Mouse (Mus musculus): ENCODE results near the gene Ang. TPM values are rescaled to one million over a fixed set of nuclear protein-coding genes. Genes with fewer than 3 reads are reported as not detected.
A peak's percentile ranks its signal among the peaks of the same experiment; 100 is the strongest.

The Ang gene
- total RNA-seq (2021) = 1 to 10 TPM; 3.1 TPM
- long read RNA-seq, experiment 1 = 0 reads
- long read RNA-seq, experiment 2 = 0 reads

DNA sequence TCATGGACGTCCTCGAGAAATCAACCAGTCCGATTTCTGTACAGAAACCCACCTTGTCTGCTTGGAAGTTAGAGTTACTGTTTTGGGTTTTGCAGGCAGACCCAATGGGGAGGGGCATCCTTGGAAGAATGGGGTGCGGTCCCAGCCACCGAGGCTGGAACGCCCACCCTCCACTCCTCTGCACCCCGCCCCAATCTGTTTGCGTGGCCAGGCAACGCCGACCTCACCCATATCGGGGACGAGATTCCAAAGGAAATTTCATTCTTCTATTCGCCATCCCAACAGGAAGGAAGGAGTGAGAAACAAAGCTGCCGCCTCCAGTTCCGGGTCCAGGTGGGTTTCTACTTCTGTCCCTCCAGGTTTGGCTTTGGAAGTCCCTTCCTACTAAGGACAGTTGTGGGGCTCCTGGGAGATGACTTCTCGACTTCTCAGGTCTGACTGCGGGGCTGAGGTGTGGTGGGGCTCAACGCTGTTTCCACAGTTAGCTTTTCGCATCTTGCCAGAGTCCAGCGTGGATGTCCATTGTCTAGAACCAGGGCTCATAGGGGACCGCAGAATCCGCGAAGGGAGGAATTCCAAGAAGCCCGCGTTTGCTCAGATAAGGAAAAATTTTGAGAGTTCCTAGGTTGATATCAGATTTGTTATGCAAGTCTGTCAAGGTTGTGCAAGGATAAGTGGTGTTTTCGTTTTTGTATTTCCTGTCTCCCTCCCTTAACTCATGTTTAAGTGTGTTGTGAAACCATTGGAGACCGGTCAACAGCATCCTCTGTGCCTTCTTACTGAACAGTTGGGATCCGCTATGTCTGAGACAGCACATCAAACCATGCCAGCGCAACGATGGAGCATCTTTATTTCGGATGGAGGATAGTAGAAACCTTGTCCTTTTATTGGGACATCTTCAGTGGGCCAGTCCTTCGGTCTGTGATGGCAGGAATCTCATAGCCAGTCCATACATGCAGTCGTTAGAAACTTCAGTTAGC is at the start of gene Ang, which contains the start of gene Rnase4:
Gene Ang (plus strand): TSS at position 230 of the 980 bp plus-strand sequence.
Gene Rnase4 (plus strand): TSS at position 157 of the 980 bp plus-strand sequence.
- peak; percentile 59 to 73 for DNase-seq
- intact Hi-C loops (cut with DNase I) = no loop called here

DNA sequence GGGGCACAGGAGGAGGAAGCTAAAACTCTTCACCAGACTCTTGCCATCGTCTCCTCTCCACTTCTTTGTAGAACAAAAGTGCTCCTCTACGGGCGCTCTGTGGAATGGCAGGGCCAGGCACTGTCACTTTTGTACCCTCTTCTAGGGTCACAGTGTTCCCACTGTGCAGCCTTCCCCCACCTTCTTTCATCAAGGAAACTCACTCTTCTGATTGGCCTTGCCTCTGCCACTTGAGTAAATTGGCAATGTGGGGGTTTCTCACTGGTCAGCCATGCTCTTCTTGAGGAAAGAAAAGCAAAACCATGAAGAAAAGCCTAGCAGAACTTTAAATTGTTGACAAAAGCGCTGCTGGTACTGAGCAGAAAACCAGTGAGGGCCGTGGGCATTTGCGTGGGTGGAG is 49.2 kb upstream of the Ang start, which contains the start of gene Rnase9:
Gene Rnase9 (minus strand): TSS at position 101 of the 400 bp plus-strand sequence.
- intact Hi-C loops (cut with DNase I) = no loop called here
- DNase-seq = no peak

DNA sequence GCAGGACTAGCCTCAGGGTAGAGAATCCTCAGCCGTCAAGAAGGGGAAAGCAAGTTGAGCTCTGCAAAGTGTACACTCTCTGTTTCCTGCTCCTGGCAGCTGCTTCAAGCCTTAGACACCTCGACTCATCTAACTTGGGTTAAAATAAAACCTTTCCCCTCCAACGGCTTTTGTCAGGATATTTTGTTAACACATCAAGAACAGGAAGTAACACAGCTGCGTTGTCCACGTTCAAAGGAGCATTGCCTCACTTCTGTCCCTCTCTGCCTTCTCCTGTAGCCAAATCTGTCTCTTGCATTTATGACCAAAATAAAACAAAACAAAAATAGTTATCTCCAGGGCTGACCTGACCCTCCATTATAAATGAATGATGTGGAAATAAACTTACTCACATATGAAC is 43.1 kb upstream of the Ang start:
- intact Hi-C loops (cut with DNase I) = no loop called here
- DNase-seq = no peak

DNA sequence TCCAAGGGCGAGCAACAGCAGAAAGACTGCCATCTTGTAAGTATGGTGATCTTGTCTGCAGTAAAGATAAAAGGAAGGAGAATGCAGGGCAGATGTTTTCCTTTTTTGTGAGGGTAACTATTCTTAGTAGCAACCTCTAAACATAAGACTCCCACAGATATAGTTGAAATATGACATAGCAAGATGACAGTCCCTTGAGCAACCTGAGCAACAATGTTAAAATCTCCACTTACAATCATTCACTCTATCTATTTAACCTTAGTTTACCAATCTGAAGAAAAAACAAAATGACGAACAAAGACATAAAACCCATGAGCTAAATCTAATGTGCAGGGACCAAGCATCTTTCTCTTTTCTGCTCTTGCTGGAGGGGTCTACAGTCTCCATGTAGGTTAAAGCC is 40.9 kb upstream of the Ang start, which contains the start of gene Rnase11:
Gene Rnase11 (minus strand): TSS at position 101 of the 400 bp plus-strand sequence.
- no peak for DNase-seq
- intact Hi-C loops (cut with DNase I) = no loop called here

DNA sequence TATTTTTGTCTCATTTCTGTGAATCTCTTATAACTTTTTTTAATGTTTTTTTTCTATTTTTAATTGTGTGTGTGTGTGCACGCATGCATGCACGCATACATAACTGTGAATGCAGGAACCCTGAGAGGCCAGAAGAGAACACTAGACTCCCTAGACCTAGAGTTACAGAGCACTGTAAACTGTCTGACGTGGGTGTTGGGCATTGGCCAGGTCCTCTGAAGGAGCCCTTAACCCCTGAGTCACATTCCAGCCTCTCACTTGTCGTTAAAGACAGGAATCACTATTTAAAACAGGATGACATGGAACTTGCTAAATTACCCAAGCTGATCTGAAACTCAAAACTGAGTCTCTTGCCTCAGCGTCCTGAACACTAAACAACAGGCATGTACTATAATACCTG is 39.0 kb upstream of the Ang start:
- intact Hi-C loops (cut with DNase I) = no loop called here
- DNase-seq = no peak

DNA sequence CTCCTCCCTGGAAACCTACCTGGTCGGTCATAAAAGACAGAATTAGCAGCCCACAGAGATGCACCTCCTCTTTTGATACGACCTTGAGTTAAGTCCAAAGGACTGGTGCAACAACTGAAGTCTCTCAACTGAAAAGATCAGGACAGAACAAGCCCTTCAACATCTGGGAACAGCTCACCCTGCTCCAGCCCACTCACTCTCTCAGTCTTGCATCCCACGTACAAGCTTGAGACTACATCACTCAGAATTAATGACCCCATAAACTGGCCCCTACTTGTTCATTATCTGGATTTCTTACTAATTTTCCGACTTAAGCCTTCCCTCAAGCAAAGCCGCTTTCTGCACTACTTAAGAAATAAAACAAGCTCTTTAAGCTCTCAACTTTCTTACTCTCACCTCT is 37.8 kb upstream of the Ang start:
- DNase-seq = no peak
- intact Hi-C loops (cut with DNase I) = no loop called here

DNA sequence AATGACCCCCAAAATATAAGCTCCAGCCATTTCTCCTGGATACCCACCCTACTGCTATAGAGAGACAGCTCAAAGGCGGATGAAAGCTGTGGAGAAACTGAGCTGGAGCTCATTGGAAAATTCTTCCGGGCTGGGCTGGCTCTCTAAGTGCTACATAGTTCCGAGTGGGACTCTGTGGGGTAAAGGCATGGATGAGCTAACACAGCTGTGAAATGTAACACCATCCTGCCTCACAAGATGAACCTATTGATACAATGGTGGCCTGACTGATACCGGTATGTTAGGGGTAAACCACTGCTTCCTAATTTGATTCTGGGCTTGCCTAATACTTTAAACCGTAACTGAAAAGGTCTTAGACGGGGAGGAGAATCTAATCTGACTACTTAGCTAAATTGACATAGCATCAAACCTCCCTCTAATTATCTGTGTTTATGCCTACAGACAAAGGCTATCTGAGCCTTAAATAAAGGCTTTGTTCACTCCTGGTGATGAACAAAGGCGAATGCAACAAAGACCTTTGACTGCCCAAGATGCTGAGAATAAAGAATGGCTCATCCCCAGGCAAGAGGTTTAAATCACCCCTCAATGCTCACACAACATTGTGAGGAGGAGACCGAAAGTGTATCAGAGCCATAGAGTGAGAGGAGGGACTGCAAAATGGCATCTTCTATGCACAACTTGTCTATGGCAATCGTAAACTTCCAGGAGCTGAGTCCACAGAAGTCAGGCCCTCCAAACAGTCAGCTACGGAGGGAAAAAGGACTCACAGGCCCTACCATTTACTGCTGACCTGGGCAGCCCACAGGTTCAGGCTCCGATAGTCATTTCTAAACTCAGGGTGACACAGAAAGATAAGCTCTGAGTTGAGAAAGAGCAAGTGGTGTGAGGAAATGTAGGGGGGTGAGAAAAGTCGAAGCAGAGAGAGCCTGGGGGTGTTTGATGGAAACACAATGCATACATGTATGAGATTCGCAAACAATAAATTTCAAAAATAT is 36.4 kb upstream of the Ang start:
- intact Hi-C loops (cut with DNase I) = no loop called here
- no peak for DNase-seq

DNA sequence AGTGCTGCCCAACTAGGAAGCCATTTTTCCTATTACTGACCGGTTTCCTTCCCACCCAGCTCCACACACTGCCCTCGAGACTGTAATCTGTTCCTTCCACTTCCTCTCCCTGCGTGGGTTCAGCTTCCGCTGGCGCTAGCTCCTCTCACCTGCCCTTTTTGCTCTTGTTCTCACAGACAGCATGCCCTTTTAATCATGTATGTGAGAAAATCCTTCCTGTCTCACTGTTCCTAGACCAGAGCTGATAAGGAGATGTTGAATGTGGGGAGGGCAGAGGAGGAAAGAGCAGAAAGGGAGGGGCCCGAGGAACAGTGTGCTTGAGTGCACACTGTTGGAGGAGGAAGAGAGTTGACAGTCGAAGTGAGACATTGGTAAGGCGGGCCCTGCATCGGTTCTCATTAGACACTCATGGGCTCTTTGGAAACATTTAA is 33.5 kb upstream of the Ang start, which contains the start of gene Rnase12:
Gene Rnase12 (minus strand): TSS at position 261 of the 431 bp plus-strand sequence.
- intact Hi-C loops (cut with DNase I) = no loop called here
- no peak for DNase-seq

DNA sequence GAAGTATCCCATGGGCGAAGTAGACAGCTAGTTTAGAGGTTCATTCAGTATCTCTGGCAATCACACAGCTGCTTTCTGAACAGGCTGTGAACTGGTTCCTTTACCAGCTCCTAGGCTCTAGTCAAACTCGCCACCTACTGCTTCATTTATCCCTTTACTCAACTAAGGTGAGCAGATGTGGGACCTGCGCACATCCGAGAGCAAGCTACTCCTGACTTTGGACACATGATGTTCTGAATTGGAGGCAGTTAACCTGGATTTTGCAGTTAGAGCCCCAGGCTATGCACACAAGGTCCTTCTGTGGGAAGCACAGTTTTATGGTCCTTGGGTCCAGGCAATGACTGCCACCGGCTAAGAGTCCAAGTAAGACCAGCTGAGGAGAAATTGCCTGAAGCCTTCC is 30.2 kb upstream of the Ang start:
- no peak for DNase-seq
- intact Hi-C loops (cut with DNase I) = no loop called here

DNA sequence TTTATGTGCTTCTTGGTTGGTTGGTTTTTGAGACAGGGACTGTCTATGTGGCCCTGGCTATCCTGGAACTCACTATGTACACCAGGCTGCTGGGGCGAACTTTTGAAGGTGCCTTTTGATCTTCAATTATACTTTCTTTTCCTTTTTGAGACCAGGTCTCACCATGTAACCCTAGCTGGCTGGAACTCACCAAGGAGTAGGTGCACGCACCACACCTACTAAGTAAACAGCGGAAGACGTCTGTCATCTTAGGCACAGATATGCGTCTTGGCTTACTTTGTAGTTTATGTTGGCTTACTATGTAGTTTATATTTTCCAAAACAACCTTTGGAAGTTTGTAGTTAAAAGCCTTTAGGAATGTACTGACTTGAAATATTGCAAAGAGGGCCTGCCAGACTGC is 22.0 kb upstream of the Ang start:
- DNase-seq = no peak
- intact Hi-C loops (cut with DNase I) = no loop called here

DNA sequence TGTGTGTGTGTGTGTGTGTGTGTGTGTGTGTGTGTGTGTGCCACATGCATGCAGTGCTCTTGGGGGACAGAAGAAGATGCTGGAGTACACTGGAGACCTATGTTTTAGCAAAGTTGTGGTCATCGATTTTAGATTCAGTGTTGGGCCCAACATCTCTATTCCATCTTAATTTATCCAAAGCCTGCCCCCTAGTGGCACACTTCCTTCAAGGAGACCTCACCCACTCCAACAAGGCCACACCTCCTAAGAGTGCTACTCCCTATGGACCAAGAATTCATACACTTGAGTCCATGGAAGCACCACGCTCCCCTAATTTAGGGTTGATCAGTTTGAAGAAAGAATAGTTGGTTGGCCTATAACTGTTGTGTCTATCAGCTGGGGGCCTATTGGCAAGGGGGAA is 21.3 kb upstream of the Ang start:
- intact Hi-C loops (cut with DNase I) = no loop called here
- no peak for DNase-seq

DNA sequence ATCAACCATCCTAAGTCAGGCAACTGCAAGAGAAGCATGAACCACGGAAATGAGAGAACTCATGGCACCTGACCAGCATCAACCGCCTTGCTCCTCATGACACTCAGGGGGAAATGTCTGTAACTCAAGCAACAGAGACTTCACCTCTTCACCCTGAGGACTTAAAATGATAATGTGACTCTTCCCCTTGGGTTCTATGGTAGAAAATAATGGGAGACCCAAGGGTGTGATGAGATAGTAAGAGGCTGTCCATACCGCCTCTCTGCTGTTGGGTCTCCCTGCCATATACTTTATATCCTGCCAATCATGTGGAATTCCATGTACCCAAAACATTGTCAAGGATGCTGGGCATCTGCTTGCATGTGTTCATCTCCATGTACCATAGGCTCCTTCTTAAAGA is 16.6 kb upstream of the Ang start, which contains the start of gene Olfr750:
Gene Olfr750 (minus strand): TSS at position 101 of the 400 bp plus-strand sequence.
- intact Hi-C loops (cut with DNase I) = no loop called here
- DNase-seq = no peak

DNA sequence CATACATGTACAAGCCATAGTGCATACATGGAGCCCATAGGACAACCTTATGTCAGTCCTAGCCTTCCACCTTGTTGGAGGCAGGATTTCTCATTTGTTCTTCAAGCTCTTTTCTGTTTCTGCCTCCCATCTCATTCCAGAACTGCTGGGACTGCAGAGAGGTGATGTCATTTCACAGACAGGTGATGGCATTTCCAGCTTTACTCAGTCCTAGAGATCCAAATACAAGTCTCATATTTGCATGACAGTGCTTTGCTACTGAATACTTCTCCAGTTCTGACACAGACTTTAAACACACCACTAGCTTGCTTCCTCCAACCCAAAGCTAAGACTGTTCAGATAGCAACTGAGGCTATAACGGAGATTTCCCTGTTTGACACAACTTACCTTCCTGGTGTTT is 11.8 kb upstream of the Ang start:
- DNase-seq = no peak
- intact Hi-C loops (cut with DNase I) = no loop called here

DNA sequence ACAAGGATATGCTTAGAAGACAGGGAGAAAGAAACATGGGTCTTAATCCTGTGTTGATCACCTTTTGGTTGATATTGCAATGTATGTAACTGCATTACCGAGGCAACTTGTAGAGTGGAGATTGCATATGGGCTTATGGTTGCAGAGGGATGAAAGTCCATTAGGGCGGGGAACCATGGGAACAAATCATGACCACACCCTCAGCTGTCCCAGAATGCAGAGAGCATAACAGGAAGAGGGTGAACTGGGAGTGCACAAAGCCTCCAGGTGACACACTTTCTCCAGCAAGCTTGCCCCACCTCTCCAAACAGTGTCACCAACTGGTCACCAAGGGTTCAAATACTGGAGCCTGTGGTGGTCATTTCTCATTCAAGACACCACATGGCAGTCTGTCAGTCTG is 9.9 kb upstream of the Ang start:
- intact Hi-C loops (cut with DNase I) = no loop called here
- DNase-seq = no peak

DNA sequence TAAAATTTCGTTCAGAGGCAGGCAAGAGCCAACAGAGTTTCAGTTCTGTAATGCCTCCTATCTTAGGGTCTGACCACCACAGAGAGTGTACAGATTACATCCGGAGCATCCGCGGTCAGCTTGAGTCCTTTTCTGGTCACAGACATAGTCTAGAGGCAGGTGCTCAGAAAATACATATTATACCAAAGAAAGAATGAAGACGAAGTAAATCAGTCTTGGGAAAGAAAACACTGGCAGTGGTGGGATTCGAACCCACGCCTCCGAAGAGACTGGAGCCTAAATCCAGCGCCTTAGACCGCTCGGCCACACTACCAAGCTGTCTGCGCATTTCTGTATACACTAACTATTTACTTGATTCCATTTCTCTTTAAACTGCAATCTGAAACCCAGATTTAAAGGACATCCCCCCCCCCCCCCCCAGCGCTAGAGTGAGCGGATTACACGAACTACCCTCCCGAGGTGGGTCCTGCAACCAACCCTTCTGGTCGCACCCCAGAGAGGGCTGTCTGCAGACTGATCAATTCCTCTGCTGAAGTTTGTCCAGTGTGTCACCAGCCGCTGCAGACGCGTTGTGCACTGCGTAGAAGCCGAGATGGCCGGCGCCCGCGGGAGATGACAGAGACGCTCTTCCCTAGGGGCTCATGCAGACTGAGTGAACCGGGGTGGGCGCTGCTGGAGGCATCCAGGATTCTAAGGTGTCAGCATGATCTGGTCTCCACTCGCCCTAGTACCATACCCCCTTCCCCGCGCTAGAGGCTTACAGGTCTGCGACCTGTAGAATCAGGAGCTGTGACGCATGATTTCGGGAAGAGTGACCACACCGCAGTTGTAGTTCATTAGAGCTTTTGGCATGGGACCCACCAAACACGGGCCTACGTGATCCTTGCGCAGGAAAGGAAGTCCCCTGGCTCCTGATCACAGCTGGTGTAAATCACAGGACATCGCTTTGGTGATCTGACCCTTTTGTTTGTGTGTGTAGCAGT is 8.1 kb upstream of the Ang start:
- DNase-seq = peak; percentile 36 to 54
- intact Hi-C loops (cut with DNase I) = no loop called here

DNA sequence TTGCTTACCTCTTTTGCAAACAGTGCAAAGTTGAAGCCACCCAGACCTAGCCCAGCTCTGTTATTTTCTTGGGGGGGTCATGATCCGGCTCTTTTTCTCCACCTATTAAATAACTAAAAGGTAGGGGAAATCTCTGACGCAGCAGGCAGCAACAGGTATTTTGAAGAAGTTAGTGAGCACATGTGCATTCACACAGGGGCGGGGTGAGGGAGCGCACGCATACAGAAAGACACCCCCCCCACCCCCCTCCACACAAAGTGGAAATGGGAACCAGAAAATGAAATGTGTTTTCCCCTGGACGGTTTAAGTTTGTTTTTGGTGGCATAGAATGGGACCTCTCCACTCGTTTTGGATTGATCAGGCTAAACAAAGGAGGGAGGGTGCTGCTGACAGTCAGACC is 7.1 kb upstream of the Ang start:
- no peak for DNase-seq
- intact Hi-C loops (cut with DNase I) = no loop called here

DNA sequence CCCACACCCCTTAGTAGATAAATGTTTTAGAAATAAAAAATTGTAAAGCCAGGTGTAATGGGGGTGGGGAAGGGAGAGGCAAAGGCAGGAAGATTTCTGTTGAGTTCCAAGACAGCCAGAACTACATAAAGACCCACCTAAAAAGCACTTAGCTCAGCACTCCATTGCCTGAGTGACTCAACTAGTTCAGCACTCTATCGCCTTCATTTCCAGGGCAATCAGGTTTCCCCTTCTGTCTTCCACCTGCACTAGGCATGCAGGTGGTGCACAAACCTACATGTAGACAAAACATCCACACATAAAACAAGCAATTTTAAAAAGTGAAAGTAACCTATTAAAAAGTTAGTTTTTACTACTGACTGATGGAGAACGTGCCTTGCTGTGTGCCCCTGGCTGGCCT is 5.9 kb upstream of the Ang start:
- no peak for DNase-seq
- intact Hi-C loops (cut with DNase I) = no loop called here

DNA sequence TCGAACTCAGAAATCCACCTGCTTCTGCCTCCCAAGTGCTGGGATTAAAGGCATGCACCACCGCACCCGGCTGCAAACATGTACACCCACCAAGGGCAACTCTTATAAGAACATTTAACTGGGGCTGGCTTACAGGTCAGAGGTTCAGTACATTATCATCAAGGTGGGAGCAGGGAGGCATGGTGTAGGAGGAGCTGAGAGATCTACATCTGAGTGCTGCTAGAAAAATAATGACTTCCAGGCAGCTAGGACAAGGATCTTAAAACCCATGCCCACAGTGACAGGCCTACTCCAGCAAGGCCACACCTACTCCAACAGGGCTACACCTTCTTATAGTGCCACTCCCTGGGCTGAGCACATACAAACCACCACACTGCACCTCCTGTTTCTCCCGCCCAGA is 5.0 kb upstream of the Ang start:
- intact Hi-C loops (cut with DNase I) = no loop called here
- no peak for DNase-seq

DNA sequence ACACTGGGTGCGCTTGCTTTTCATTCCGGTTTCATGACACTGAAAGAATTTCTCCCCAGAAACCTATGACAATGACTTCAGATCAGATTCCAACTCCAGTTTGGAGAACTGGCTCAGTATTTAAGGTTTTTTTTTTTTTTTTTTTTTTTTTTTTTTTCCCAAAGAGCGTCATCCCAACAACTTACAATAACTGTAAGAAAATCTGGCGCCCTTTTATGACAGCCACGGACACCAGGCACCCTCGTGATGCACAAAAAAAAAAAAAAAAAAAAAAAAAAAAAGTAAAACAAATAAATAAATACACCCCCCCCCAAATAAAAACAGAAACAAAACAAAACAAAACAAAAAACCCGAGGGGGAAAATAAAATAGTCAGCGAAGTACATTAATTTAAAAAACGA is 3.2 kb upstream of the Ang start:
- intact Hi-C loops (cut with DNase I) = no loop called here
- no peak for DNase-seq
